Mouse (Mus musculus): Measurements from ENCODE around the gene Cpsf6. TPM values are rescaled to one million over a fixed set of nuclear protein-coding genes. Genes with fewer than 3 reads are reported as not detected.
A peak's percentile ranks its signal among the peaks of the same experiment; 100 is the strongest.

The Cpsf6 gene
- polyA plus RNA-seq, 1 experiment from 2014 or later, result 165 TPM

DNA sequence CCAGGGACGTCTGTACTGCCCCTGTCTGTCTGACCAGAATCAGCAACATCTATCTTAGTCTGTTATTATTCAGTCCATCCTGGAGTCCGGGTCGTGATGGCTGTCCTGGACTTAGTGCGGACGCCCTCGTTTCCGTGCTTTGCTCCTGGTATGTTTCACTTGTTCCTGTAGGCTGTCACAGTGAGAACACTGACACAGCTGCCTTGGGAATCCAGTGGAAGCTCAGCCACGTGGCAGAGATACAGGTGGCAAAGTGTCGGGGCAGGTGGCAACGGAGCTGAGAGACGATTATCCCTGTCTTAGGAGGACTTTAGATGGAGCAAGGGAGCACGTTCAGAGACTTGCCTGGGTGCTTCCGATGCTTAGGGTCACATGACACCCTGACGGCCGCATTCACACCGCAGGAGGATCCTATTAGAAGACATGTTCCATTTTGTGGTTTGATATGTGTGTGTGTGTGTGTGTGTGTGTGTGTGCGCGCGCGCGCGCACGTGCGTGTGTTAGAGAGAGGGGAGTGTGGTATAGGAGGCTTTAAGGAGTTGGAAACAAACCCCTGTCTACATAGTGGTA is 38.9 kb upstream of the Cpsf6 start:
- peaks cover 10% of the 10 kb centered on the region for H3K4me1 ChIP-seq
- no peaks in the 10 kb centered on the region for H3K36me3 ChIP-seq
- no peaks in the 10 kb centered on the region for H3K9me3 ChIP-seq
- WGBS, result 41% methylated on average over 24 of the region's 24 CpGs
- no peak overlapping the region for H3K9ac ChIP-seq
- H3K27me3 ChIP-seq, result no peaks in the 10 kb centered on the region
- peak overlapping the region; percentile 31 for H3K4me3 ChIP-seq
- ATAC-seq (ENCODE audit: borderline replicate concordance, extremely low read depth, low FRiP score, low TSS enrichment), result no peak
- H3K4me2 ChIP-seq, result peak overlapping the region; percentile 62
- no peak overlapping the region for H3K27ac ChIP-seq

DNA sequence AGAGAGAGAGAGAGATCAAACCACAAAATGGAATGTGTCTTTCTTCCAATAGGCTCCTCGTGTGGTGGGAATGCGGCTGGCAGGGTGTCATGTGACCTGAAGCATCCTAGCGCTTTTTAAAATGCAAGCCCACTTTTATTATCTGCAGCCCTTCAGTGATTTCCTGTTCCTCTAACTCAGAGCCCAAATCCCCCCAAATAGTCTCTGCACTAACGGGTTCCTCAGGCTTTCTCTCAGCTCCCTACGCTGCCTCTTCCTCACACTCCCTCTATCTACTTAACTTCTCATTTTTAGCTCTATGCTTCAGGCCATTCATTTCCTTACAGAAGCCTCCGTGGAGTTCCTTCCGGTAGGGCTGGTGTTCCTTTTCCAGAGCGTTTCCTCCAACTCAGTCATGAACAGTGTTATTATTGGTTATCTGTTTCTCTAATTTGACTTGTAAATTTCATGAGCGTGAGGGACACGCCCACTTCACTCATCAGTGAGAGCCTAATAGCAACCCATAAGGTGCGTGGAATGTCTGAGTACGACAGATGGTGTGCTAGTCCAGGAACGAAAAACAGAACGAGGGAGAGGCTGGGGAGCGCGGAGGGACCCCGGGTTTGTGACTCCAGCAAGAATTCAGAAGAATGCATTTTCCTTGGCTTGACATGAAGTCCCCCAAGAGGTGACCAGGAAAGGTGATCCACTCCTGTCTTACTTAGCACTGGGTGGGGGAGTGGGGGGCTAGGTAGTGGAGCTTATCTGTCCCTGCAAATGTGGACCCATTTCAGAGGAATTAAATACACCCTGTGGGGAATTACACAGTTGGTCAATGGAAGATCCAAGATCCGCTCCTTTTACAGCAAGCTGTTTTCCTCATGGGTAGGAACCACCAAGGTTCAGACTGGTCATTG is 38.2 kb upstream of the Cpsf6 start:
- Histone ChIP-seq H3K4me2 (peak overlapping the region; percentile 62), H3K27me3 (no peaks in the 10 kb centered on the region), H3K4me3 (peak overlapping the region; percentile 31), H3K4me1 (peaks cover 10% of the 10 kb centered on the region), H3K27ac (no peak overlapping the region), H3K9ac (no peak overlapping the region), H3K36me3 (no peaks in the 10 kb centered on the region), H3K9me3 (no peaks in the 10 kb centered on the region)
- ATAC-seq (ENCODE audit: borderline replicate concordance, extremely low read depth, low FRiP score, low TSS enrichment), result peak; percentile 44; the same call in 1 of the 2 replicates
- 20% methylated on average over 18 of the region's 18 CpGs for WGBS

DNA sequence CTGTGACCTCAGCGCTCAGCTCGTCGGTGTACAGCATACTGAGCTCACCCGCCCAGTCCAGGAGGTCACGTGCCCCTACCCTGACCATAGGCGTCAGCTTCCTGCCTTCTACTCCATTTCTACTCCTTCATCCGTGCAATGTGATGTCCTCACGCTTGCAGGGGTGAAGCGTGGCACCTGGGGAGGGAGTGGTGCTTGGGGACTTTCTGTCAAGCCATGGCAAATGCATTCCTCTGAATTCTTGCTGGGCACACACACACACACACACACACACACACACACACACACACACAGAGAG is 37.6 kb upstream of the Cpsf6 start:
- H3K4me3 ChIP-seq, result peak overlapping the region; percentile 31
- H3K4me1 ChIP-seq, result peaks cover 10% of the 10 kb centered on the region
- no peak overlapping the region for H3K27ac ChIP-seq
- H3K4me2 ChIP-seq, result peak overlapping the region; percentile 62
- H3K27me3 ChIP-seq, result no peaks in the 10 kb centered on the region
- H3K36me3 ChIP-seq, result no peaks in the 10 kb centered on the region
- H3K9me3 ChIP-seq, result no peaks in the 10 kb centered on the region
- peak; percentile 68 for ATAC-seq (ENCODE audit: borderline replicate concordance, extremely low read depth, low FRiP score, low TSS enrichment)
- no peak overlapping the region for H3K9ac ChIP-seq
- 36% methylated on average over 9 of the region's 9 CpGs for WGBS

DNA sequence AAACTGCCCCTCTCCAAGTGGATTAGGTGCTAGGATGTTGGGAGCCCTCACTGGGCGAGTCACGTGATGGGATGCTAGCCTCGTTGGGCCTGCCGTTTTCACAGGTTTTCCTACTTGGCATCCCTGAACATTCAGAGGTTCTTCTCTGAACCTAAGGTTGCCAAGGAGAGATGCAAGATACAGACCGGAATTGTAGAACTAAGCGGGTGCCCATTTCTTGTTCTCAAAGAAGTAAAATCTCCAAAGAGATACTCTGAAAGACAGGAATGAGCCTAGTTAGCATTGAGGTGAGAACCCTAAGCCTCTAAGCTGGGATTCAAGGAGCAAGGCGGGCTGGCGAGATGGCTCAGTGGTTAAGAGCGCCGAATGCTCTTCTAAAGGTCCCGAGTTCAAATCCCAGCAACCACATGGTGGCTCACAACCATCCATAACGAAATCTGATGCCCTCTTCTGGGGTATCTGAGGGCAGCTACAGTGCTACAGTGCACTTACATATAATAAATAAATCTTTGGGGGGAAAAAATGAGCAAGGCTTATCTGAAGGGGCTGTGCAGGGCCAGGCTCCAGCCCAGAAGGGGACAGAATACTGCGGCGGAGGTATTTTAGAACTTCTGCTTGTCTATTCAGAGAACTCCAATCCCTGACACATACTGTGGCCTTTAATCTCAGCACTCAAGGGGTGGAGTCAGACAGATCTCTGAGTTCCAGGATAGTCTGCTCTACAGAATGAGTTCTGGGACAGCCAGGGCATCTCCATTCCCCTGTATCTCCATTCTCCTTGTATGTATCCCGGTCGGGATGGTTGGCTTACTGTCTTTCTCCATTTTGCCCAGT is 37.0 kb upstream of the Cpsf6 start:
- no peaks in the 10 kb centered on the region for H3K27me3 ChIP-seq
- H3K27ac ChIP-seq, result no peak overlapping the region
- no peaks in the 10 kb centered on the region for H3K36me3 ChIP-seq
- no peaks in the 10 kb centered on the region for H3K9me3 ChIP-seq
- H3K9ac ChIP-seq, result no peak overlapping the region
- peak overlapping the region; percentile 62 for H3K4me2 ChIP-seq
- WGBS, result 77% methylated on average over 16 of the region's 16 CpGs
- peak overlapping the region; percentile 31; the same call in 1 of the 2 replicates for H3K4me3 ChIP-seq
- ATAC-seq (ENCODE audit: borderline replicate concordance, extremely low read depth, low FRiP score, low TSS enrichment), result no peak
- peaks cover 10% of the 10 kb centered on the region for H3K4me1 ChIP-seq

DNA sequence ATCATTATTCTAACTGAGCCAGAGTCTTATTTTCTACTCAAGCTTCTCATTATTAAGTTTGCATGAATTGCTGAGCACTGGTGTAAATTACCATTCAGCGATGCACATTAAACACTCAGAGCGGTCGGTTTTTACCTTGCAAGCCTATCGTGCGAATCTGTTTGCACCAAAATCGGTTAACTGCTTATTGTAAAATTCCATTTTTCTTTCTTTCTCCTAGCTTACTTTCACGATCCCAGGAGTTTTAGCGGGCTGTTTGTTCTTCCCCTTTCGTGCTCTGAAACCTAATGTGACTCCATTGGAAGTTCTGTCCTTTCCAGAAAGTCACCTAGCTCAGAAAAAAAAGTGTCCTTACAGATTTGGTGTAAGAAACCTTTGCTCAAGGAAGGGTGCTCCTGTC is 36.3 kb upstream of the Cpsf6 start:
- no peaks in the 10 kb centered on the region for H3K27me3 ChIP-seq
- H3K36me3 ChIP-seq, result no peaks in the 10 kb centered on the region
- no peak overlapping the region for H3K4me3 ChIP-seq
- H3K4me2 ChIP-seq, result no peak overlapping the region
- no peak for ATAC-seq (ENCODE audit: borderline replicate concordance, extremely low read depth, low FRiP score, low TSS enrichment)
- H3K9ac ChIP-seq, result no peak overlapping the region
- no peak overlapping the region for H3K27ac ChIP-seq
- no peaks in the 10 kb centered on the region for H3K9me3 ChIP-seq
- peaks cover 10% of the 10 kb centered on the region for H3K4me1 ChIP-seq
- WGBS, result 88% methylated on average over 9 of the region's 9 CpGs

DNA sequence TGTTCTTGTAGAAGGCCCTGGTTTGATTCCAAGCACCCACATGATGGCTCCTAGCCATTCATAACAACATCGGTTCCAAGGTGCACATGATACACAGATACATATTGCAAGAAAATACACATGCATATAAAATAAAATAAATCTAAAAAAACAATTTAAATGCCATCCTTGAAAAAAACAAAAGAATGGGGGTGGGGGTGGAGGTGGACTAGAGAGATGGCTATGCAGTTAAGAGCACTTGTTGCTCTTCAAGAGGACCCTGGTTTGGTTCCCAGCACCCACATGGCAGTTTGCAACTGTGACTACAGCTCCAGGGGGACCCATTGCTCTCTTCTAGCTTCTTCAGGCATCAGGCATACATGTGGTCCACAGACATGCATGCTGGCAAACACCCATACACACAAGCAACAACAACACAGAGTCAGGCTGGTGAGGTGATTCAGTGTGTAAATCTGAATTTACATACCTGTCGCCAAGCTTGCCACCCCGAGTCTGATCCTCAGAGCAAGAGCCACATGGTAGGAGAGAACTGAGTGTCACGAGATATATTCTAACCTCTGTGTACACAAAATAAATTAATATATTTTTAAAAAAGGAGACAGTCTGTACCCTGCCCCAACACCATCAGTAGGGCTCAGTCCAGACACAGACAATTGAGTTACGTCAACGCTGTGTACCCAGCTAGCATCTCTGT is 35.7 kb upstream of the Cpsf6 start:
- no peaks in the 10 kb centered on the region for H3K9me3 ChIP-seq
- no peak overlapping the region for H3K4me3 ChIP-seq
- peaks cover 10% of the 10 kb centered on the region for H3K4me1 ChIP-seq
- ATAC-seq (ENCODE audit: borderline replicate concordance, extremely low read depth, low FRiP score, low TSS enrichment), result no peak
- H3K9ac ChIP-seq, result no peak overlapping the region
- H3K4me2 ChIP-seq, result no peak overlapping the region
- H3K27ac ChIP-seq, result no peak overlapping the region
- H3K36me3 ChIP-seq, result no peaks in the 10 kb centered on the region
- 87% methylated on average over 6 of the region's 6 CpGs for WGBS
- H3K27me3 ChIP-seq, result no peaks in the 10 kb centered on the region

DNA sequence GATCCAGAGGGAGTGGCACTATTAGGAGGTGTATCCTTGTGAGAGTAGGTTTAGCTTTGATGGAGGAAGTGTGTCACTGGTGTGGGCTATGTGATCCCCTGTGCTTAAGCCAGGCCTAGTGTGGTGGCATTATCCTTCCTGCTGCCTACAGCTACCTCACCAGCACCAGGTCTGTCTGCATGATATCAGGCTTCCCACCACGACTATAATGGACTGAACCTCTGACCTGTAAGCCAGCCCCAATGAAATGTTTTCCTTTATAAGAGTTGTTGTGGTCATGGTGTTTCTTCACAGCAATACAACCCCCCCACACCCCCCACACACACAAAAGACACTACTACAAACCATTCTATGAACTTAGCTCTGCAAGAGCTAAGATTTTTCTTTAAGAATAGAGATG is 34.9 kb upstream of the Cpsf6 start:
- WGBS, result 65% methylated on average over 1 of the region's 1 CpGs
- no peak overlapping the region for H3K9ac ChIP-seq
- ATAC-seq (ENCODE audit: borderline replicate concordance, extremely low read depth, low FRiP score, low TSS enrichment), result no peak
- H3K36me3 ChIP-seq, result no peaks in the 10 kb centered on the region
- H3K9me3 ChIP-seq, result no peaks in the 10 kb centered on the region
- no peak overlapping the region for H3K4me2 ChIP-seq
- no peak overlapping the region for H3K27ac ChIP-seq
- H3K4me1 ChIP-seq, result peaks cover 10% of the 10 kb centered on the region
- no peaks in the 10 kb centered on the region for H3K27me3 ChIP-seq
- no peak overlapping the region for H3K4me3 ChIP-seq

DNA sequence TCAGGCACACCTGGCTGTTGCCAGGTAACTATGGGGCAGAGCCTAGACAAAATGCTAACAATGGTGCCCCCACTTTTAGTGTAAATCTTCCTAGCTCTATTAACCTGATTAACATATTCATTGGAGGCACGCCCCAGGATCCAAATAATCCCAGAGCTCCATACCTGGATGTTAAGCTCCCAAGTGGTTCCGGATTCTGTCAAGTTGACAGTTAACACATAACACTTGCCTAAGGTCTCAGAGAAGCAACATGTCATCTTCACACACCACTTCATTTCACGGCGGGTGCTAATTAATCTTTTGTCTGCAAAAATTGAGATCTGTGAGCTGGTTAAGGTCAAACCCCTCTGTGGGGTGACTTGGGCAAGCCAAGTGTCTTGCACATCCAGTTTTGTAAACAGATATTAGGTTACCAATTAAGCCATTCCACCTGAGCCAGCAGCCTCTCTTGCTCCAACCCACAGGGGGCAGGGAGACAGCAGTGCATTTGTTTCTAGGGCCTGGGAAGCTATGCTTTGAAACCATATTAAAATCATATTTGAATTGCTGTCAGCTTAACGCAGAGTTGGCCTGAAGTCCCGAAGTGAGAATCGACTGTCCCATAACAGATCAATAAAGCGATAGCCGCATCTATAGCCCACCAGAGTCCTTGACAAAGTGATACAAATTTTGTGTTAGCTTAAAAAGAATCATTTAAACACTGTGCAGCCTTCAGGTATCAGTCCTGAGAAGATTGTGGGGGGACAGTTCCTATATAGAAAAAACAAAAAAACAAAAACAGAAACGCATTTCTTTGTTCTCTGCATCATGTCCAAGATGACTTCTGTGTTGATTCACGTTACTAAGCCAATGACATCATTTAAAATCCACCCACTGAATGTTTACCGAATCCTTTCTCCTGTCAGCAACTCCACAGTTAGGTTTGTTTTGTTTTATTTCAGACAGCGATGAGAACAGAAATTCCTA is 34.0 kb upstream of the Cpsf6 start:
- H3K36me3 ChIP-seq, result no peaks in the 10 kb centered on the region
- 55% methylated on average over 13 of the region's 13 CpGs for WGBS
- no peak overlapping the region for H3K9ac ChIP-seq
- H3K4me1 ChIP-seq, result peaks cover 10% of the 10 kb centered on the region
- H3K27ac ChIP-seq, result no peak overlapping the region
- no peak for ATAC-seq (ENCODE audit: borderline replicate concordance, extremely low read depth, low FRiP score, low TSS enrichment)
- no peaks in the 10 kb centered on the region for H3K27me3 ChIP-seq
- H3K4me2 ChIP-seq, result no peak overlapping the region
- no peaks in the 10 kb centered on the region for H3K9me3 ChIP-seq
- no peak overlapping the region for H3K4me3 ChIP-seq

DNA sequence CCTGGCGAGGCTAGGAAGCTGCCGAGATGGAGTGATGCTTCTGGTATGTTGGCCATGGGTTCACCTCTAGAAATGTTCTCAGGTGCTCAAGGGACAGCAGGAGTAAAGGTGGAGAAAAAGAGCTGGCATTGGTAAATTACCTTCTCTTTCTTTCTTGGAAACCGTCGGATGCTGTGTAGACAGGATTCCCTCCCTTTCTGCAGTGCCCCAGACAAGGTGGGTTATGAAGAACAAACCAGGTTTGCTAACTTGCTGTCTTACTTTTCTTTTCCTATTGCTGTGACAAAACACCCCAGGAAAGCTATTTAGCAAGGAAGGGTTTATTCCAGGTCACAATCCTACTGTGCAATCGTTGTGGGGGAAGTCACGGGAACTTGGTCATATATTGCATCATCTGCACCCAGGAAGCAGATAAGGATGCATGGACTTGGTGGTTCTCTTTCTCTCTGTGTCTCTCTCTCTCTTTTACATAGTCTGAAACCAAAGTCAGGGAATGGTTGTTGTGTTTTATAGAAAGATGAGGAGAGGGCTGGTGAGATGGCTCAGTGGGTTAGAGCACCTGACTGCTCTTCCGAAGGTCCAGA is 32.8 kb upstream of the Cpsf6 start:
- Histone ChIP-seq H3K9ac (no peak overlapping the region), H3K36me3 (no peaks in the 10 kb centered on the region), H3K4me3 (no peak overlapping the region), H3K27me3 (no peaks in the 10 kb centered on the region), H3K27ac (no peak overlapping the region), H3K4me1 (peaks cover 5% of the 10 kb centered on the region), H3K9me3 (no peaks in the 10 kb centered on the region), H3K4me2 (no peak overlapping the region)
- ATAC-seq (ENCODE audit: borderline replicate concordance, extremely low read depth, low FRiP score, low TSS enrichment), result no peak
- WGBS, result 64% methylated on average over 7 of the region's 7 CpGs

DNA sequence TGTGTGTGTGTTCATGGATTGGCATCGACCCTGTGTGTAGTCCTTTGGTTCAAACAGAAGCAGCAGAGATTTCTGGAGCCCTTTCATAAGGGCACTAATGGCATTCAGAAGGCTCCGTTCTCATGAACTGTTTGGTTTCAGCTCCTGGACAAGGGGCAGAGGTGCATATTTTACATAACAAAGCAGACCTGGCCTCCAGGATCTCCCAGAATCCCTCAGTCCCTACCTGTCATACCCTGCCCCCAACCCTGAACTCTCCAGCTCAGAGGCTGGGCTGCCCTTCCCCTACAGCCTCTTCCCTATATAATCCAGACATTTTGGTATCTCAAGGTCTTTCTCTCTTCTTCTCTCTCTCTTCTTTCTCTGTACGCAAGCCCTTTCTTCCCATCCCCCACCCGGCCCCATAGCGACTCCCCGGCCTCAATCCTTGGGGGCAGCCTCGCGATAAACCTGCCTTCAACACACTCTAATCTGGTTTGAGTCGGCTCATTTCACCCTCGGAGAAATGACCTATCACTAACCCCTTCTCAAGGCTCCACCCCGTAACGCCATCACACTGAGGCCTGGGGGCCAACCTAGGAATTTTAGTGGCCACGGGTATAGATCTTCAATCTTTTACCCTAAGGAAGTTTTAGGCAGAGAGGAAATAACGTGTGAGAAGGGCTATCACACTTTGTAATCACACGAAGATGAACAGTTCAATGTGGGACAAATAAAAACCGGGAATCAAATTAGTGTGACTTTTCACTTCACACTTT is 32.1 kb upstream of the Cpsf6 start:
- ATAC-seq (ENCODE audit: borderline replicate concordance, extremely low read depth, low FRiP score, low TSS enrichment), result no peak
- H3K9me3 ChIP-seq, result no peaks in the 10 kb centered on the region
- H3K4me2 ChIP-seq, result no peak overlapping the region
- no peak overlapping the region for H3K27ac ChIP-seq
- no peak overlapping the region for H3K9ac ChIP-seq
- no peaks in the 10 kb centered on the region for H3K4me1 ChIP-seq
- 18% methylated on average over 16 of the region's 16 CpGs for WGBS
- no peaks in the 10 kb centered on the region for H3K36me3 ChIP-seq
- H3K27me3 ChIP-seq, result no peaks in the 10 kb centered on the region
- H3K4me3 ChIP-seq, result no peak overlapping the region

Data from lung, embryonic 15.5 days (tissue).